Mouse (Mus musculus) intestine, embryonic 14.5 days (tissue): Measurements from ENCODE around the gene Mtf2. TPM values are rescaled to one million over a fixed set of nuclear protein-coding genes. Genes with fewer than 3 reads are reported as not detected.

Experiments used
- polyA plus RNA-seq: library from polyadenylated mRNA; unstranded; fragments of >200 nt; fragmentation: Nextera tagmentation; extraction: Ambion mirVana; gene quantifications from 2 replicates; pipeline ENCODE4 v1.2.1, GENCODE M21; 2014

Mtf2 gene
- polyA plus RNA-seq, 1 experiment from 2014 or later: 96.6 TPM

Other genes with a start within 250 kb of the Mtf2 start
- 0.14 and 0.38 TPM in 2 replicates for gene Ube2d2b, start 235.6 kb upstream of the Mtf2 start, polyA plus RNA-seq
- gene Evi5, start 190.6 kb upstream of the Mtf2 start, polyA plus RNA-seq: 63.6 and 69.7 TPM in 2 replicates
- gene Rpl5, start 165.2 kb upstream of the Mtf2 start, polyA plus RNA-seq: 74.8 and 83.7 TPM in 2 replicates
- 24.5 and 25.0 TPM in 2 replicates for gene Fam69a, start 78.6 kb upstream of the Mtf2 start, polyA plus RNA-seq
- 41.4 and 47.2 TPM in 2 replicates for gene Tmed5, start 66.9 kb downstream of the Mtf2 start, polyA plus RNA-seq
- 8.6 and 11.1 TPM in 2 replicates for gene Ccdc18, start 67.2 kb downstream of the Mtf2 start, polyA plus RNA-seq
- gene Dr1, start 203.2 kb downstream of the Mtf2 start, polyA plus RNA-seq: 42.4 and 45.0 TPM in 2 replicates
- gene Pigg, start 246.9 kb downstream of the Mtf2 start, polyA plus RNA-seq: 3.0 and 3.3 TPM in 2 replicates